Mouse (Mus musculus) bone marrow, adult 2 months (tissue): ENCODE results near the gene Sema3c.

Experiments used
- CTCF ChIP-seq: fragments of 200-500 bp; IDR thresholded peaks from 2 replicates; pipeline ENCODE4 v1.5.1; 2011; ENCODE audit warnings: low read length, control low read depth; ENCODE audit not compliant: control insufficient read depth, insufficient read depth
- POLR2A ChIP-seq: fragments of 200-500 bp; IDR thresholded peaks from 2 replicates; pipeline ENCODE4 v1.6.1; 2011; ENCODE audit warnings: low read depth, mild to moderate bottlenecking, control low read depth, low read length, borderline replicate concordance; ENCODE audit not compliant: control insufficient read depth

GRCm38 (mm10) chr5:17680862-17681261, 106.8 kb downstream of the Sema3c start:
- TF ChIP-seq CTCF (no peak), POLR2A (no peak)
